Mouse (Mus musculus) bone marrow macrophage, adult 2 months (primary cell): Measurements from ENCODE around the gene Aldh1a2.

Source experiments
- CTCF ChIP-seq: IDR thresholded peaks from 2 replicates; pipeline ENCODE4 v1.5.1; 2012; ENCODE audit warnings: low read depth, mild to moderate bottlenecking, low read length, moderate library complexity
- POLR2A ChIP-seq: IDR thresholded peaks from 2 replicates; pipeline ENCODE4 v1.6.1; 2012; ENCODE audit warnings: mild to moderate bottlenecking, low read depth, low read length, borderline replicate concordance

DNA sequence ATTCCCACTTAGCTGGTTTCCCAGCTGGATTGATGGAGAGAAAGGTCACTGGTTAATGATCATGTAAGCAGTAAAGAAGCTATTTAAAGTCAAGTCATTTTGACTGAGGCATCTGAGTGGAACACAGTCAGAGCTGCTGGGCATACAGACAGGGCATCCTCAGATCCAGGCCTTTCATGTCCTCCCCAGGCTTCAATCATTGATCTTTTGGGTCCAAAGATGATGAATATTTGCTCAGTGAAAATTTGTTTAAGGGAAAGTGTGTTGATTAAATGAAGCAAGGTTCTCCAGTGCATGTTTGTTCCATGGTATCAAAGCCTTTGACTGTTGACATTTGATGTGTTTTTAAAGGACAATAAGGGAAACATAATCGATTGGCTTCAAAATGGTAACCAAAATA is 39.9 kb upstream of the Aldh1a2 start:
- TF ChIP-seq POLR2A (no peak), CTCF (no peak)
